Mouse (Mus musculus): ENCODE data around the gene Ank3. TPM values are rescaled to one million over a fixed set of nuclear protein-coding genes. Genes with fewer than 3 reads are reported as not detected.

Ank3 gene
- polyA plus RNA-seq, 1 experiment, result 183 TPM

GRCm38 (mm10) chr10:69753464-69753863, 354.9 kb downstream of the Ank3 start:
- TF ChIP-seq POLR2A (IDR thresholded peaks at IDR 0.05; ENCODE audit: borderline replicate concordance, extremely low read depth, insufficient read depth, insufficient read length, poor library complexity, severe bottlenecking) (no peak), CTCF (IDR thresholded peaks at IDR 0.05; ENCODE audit: borderline replicate concordance, extremely low read depth, insufficient read depth, insufficient read length) (no peak)

DNA sequence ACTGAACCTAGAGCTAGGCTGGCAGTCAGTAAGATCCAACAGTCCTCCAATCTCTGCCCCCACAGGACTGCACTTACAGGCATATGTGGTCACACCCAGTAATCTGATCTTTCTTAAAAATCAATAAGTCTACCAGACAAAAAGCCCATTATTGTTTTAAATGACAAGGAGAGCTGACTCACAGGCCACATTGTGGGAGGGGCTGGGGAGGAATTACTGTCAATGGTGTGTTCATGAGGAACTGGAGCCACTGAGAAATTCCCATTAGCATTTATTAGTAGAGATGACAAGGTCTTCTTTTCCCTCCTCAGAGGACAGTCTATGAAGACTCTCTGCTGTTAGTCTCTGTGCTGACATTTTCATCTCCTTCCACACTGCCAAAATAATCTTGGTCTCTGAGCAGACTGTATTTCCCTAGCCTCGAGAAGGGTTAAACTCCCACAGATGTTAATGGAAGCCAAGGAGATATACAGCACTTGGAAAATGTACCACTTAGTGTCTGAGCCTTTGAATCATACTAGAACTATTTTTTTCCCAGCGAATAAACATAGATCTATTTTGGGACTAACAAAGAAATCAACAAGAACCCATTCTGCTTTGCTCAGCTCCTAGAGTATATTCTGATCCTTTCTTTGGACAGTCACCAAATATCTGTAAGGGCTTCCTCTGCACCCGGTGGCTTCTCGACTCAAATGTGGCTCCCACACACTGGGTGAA, 358.5 kb downstream of the Ank3 start:
- DNase-seq (ENCODE audit: low read depth), result no peak

More at GRCm38 (mm10) chr10:69753464-69753863, 354.9 kb downstream of the Ank3 start:
- DNase-seq (ENCODE audit: low read depth), result no peak

DNA sequence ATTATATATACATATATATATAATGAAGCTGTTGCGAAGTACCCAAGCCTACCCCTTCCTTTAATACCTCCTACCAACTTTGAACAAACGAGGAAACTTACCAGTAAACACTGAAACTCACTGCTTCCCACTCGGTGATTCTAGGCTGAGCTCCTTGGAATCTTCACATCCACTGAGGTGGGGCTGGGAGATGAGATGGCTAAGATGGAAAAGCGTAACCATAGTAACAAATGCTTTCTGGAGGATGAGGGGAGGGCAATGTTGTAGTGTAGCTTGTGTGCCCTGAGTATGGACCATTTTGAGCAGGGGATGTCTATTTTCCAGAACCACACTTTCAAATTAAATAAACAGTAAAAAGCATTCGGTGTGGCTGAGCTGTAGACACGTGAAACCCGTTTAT, 364.4 kb downstream of the Ank3 start:
- TF ChIP-seq CTCF (IDR thresholded peaks at IDR 0.05; ENCODE audit: borderline replicate concordance, extremely low read depth, insufficient read depth, insufficient read length) (no peak), POLR2A (IDR thresholded peaks at IDR 0.05; ENCODE audit: borderline replicate concordance, extremely low read depth, insufficient read depth, insufficient read length, poor library complexity, severe bottlenecking) (no peak)
- peak; percentile 50 for DNase-seq (ENCODE audit: low read depth)

More for the DNA sequence above, 358.5 kb downstream of the Ank3 start:
- no peak for TF ChIP-seq CTCF (IDR thresholded peaks at IDR 0.05; ENCODE audit: borderline replicate concordance, extremely low read depth, insufficient read depth, insufficient read length)
- no peak for TF ChIP-seq POLR2A (IDR thresholded peaks at IDR 0.05; ENCODE audit: borderline replicate concordance, extremely low read depth, insufficient read depth, insufficient read length, poor library complexity, severe bottlenecking)

GRCm38 (mm10) chr10:69764402-69764801, 365.8 kb downstream of the Ank3 start:
- TF ChIP-seq POLR2A (IDR thresholded peaks at IDR 0.05; ENCODE audit: borderline replicate concordance, extremely low read depth, insufficient read depth, insufficient read length, poor library complexity, severe bottlenecking), result no peak
- no peak for TF ChIP-seq CTCF (IDR thresholded peaks at IDR 0.05; ENCODE audit: borderline replicate concordance, extremely low read depth, insufficient read depth, insufficient read length)
- peak; percentile 75 for DNase-seq (ENCODE audit: low read depth)

DNA sequence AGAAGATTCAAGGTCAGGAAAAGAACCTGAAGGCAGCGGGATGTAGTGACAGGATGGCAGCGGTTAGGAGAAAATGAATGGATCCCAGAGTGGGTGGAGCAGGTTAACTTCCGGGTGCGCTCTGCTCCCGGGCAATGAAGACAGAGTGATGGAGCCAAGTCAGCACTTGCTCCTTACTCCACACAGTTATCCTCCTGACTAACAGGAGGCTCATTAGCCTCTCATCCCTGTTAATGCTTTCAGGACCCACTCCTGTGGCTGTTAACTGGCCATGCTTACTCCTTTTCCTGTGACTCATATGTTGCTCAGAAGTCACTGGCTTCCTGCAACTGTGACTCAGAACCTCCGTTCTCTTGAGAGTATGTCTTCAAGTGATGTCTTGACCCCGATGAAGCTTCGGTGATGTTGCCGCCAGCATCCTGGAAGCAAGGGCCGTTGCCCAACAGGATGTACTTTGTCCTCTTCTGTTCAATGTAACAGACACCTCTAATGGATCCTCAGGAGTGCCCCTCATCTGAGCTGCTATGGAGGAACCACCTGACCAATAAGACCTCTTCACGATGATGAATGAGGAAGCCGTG, 378.6 kb downstream of the Ank3 start:
- TF ChIP-seq CTCF (IDR thresholded peaks at IDR 0.05; ENCODE audit: borderline replicate concordance, extremely low read depth, insufficient read depth, insufficient read length) (no peak), POLR2A (IDR thresholded peaks at IDR 0.05; ENCODE audit: borderline replicate concordance, extremely low read depth, insufficient read depth, insufficient read length, poor library complexity, severe bottlenecking) (no peak)
- DNase-seq (ENCODE audit: low read depth), result no peak

DNA sequence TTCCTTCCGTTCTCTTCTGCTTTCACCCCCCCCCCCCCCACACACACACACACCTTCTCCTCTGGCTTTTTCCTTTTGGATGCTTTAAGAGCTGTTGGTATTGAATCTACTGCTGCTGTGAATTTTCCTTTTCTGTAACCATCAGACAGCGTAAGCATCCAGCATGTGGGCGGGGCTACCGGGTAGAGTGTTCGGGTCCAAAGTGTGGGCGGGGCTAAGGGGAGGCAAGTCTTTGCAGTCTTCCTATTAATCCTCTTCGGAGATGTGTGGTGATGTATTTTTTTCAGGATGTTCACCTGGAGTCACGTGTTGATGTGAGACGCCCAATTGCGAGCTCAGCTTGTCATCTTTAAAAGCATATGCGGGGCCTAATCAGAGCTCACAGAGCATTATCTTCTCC, 379.2 kb downstream of the Ank3 start:
- DNase-seq (ENCODE audit: low read depth), result no peak
- TF ChIP-seq CTCF (IDR thresholded peaks at IDR 0.05; ENCODE audit: borderline replicate concordance, extremely low read depth, insufficient read depth, insufficient read length), result no peak

DNA sequence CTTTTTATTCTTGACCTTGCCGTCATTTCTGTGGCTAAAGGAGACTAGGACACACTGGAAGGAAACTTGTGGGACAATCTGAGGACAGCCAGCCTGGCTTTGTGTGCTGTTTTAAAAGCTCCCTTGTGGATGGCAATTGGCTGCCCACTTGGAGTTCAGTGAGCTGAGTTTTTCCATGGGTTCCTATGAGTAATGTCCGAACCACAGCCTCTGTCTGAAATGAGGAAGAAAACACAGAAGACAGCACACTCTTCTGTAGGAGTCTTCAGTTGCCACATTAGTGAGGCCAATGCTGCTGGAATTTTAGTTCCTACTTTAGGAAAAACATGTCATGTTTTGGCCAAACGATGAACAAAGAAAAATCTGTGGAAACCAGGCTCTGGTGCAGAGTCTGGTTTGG, 380.7 kb downstream of the Ank3 start:
- no peak for DNase-seq (ENCODE audit: low read depth)
- no peak for TF ChIP-seq CTCF (IDR thresholded peaks at IDR 0.05; ENCODE audit: borderline replicate concordance, extremely low read depth, insufficient read depth, insufficient read length)
- no peak for TF ChIP-seq POLR2A (IDR thresholded peaks at IDR 0.05; ENCODE audit: borderline replicate concordance, extremely low read depth, insufficient read depth, insufficient read length, poor library complexity, severe bottlenecking)

GRCm38 (mm10) chr10:69781491-69781890, 382.9 kb downstream of the Ank3 start:
- peak; percentile 78 for TF ChIP-seq CTCF (IDR thresholded peaks at IDR 0.05; ENCODE audit: borderline replicate concordance, extremely low read depth, insufficient read depth, insufficient read length)
- no peak for TF ChIP-seq POLR2A (IDR thresholded peaks at IDR 0.05; ENCODE audit: borderline replicate concordance, extremely low read depth, insufficient read depth, insufficient read length, poor library complexity, severe bottlenecking)
- peak; percentile 70 for DNase-seq (ENCODE audit: low read depth)

DNA sequence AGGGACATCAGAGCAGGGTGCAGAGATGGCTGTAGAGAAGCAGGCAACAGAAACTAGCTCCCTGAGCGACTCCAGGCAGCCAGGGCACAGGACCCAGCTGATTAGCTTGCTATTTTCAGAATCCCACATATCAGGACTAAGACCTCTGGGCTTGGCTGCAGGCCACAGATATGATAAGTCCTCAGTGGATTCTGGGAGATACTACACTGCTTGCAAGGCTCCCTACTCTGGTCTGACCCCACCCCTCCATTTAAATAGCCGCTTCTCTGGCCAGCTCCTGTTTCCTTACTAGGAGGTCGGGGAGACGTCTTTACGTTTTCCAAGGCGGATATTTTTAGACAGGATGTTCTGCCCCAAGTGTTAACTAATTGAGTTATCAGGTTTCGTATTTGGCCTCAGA, 386.7 kb downstream of the Ank3 start:
- no peak for TF ChIP-seq CTCF (IDR thresholded peaks at IDR 0.05; ENCODE audit: borderline replicate concordance, extremely low read depth, insufficient read depth, insufficient read length)
- no peak for TF ChIP-seq POLR2A (IDR thresholded peaks at IDR 0.05; ENCODE audit: borderline replicate concordance, extremely low read depth, insufficient read depth, insufficient read length, poor library complexity, severe bottlenecking)
- DNase-seq (ENCODE audit: low read depth), result no peak

DNA sequence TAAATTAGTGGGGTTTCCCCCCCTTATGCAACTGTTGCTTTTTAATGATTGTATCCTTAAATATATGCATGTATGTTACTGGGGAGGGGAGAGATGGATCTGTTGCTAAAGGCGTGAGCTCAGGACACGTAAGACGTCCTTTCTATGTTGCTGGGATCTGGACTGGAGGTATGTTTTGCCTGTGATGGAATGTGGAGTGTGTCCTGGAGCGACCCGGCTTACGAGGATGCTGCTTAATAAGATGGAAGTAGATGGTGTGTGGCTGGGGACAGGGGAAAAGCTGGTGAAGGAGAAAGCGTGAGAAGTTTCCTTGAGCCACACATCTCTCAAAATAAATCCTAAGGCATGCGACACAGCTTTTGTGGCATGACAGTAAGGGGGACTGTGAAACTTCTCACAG, 387.1 kb downstream of the Ank3 start:
- TF ChIP-seq CTCF (IDR thresholded peaks at IDR 0.05; ENCODE audit: borderline replicate concordance, extremely low read depth, insufficient read depth, insufficient read length), result no peak
- no peak for TF ChIP-seq POLR2A (IDR thresholded peaks at IDR 0.05; ENCODE audit: borderline replicate concordance, extremely low read depth, insufficient read depth, insufficient read length, poor library complexity, severe bottlenecking)
- no peak for DNase-seq (ENCODE audit: low read depth)

DNA sequence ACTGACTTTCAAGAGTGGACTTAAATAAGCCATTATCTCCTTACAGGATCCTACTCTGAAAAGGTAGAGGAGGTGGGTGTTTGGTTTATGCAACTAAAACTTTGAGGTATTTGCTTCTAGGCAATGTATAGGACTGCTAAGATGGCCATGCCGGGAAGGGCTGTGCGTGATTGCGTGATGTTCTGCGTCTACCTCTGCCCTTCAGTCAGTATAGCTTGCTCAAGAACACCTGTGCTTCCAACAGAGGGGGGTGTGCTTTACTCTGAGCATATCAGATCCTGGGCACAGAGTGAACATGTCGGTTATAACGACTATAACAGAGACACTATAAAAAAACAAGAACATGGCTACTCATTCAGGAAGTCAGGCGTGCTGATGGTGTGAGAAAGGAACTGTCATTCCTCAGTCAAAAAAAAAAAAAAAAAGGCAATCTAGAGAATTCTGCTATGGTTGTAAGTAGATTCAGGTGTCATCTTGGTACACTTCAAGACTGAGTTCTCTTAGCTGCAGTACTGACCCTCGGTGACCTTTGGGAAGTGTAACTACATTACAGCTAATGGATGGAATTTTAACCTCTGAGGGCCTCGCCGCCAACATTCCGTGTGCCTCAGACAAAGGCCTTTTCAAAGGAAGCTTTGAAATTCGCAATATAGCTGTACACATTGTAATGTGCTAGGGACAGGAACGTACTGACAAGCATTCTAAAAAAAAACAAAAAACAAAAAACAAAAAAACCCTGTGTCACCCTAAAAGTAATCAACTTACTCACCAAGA, 387.8 kb downstream of the Ank3 start:
- TF ChIP-seq CTCF (IDR thresholded peaks at IDR 0.05; ENCODE audit: borderline replicate concordance, extremely low read depth, insufficient read depth, insufficient read length), result no peak
- TF ChIP-seq POLR2A (IDR thresholded peaks at IDR 0.05; ENCODE audit: borderline replicate concordance, extremely low read depth, insufficient read depth, insufficient read length, poor library complexity, severe bottlenecking), result no peak
- DNase-seq (ENCODE audit: low read depth), result no peak

Data from brain, embryonic 14.5 days (tissue).